Mouse (Mus musculus): ENCODE measurements around the gene Pef1.

DNA sequence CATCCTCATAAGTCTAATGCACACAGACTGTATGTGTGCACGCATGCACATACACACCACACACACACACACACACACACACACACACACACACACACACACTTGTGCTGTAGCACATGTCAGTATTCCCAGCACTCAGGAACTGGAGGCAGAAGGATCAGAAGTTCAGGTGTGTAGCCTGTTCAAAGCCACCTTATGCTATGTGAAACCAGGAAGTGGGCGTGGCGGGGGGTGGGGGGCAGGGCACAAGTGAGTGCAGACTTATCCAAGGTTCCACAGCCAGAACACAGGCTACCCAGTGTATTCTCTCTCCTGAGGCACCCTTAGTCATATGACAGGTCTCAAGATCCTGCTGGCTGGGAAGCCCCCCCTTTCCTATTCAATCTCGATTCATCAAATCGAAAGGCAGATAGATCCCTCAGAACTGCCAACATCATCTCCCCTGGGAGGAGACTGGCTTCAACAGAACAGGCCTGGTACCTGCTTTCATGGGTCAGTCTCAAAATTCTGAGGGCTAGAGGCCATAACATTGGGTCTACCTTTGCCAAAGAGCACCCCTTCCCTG lies 73.9 kb downstream of the Pef1 start:
- no peak for TF ChIP-seq CTCF (IDR thresholded peaks at IDR 0.05; ENCODE audit: borderline replicate concordance, control insufficient read depth, extremely low read depth, insufficient read depth, low read length, poor library complexity)
- TF ChIP-seq POLR2A (IDR thresholded peaks at IDR 0.05; ENCODE audit: control insufficient read depth, extremely low read depth, insufficient read depth, low read length, poor library complexity), result no peak

Data from thymus, adult 2 months (tissue).